Mouse (Mus musculus): ENCODE measurements around the gene Klhl31.

GRCm38 (mm10) chr9:77623318-77624050 lies 12.8 kb upstream of the Klhl31 start:
- no peak for TF ChIP-seq ZC3H11A (IDR thresholded peaks at IDR 0.05; ENCODE audit: borderline replicate concordance, low read depth, low read length)
- TF ChIP-seq ZNF384 (IDR thresholded peaks at IDR 0.05; ENCODE audit: low read depth, low read length), result no peak
- no peak for TF ChIP-seq HCFC1 (IDR thresholded peaks at IDR 0.05; ENCODE audit: borderline replicate concordance, insufficient read depth, low read length)
